In the genomic region with DNA sequence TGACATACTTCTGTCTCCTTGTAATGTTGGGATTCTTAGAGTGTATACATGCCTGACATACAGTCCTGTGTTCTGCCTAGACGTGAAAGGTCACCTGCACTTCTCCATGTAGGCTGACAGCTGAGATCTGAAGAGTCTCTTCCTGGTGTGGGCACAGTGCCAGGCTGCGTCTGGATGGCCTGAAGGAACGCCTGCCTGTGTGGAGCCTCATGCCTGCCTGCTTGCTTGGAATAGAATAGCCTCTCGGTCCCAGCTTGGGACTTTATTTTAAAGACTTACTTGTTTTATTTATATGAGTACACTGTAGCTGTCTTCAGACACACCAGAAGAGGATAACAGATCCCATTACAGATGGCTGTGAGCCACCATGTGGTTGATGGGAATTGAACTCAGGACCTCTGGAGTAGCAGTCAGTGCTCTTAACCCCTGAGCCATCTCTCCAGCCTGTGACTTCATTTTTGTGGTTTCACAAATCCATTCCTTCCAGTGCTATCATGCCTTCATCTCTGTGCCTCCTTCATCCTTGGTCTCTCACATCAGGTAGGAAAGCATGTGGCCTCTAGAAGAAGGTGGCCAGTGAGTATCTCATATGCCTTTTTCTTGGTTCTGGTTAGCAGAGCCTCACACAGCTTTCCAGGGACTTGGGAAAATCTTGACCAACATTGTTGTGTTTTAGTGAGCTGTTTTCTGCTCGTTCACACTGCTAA, we compare ENCODE assay signal across 8 mouse cellular contexts. TPM values are rescaled to one million over a fixed set of nuclear protein-coding genes. Genes with fewer than 3 reads are reported as not detected.
DNase-seq lines count a peak whose midpoint lies in the region; ATAC-seq lines count a peak whose summit lies in the region.

No protein-coding gene starts in this region.

- peak; percentile 58 to 64 for DNase-seq in heart, adult 18-20 months
- DNase-seq in heart, adult 9 months (ENCODE audit: low spot score in 2 of 2): no peak
- peak; percentile 55 for DNase-seq in urinary bladder, postnatal 14 days (ENCODE audit: low spot score)
- DNase-seq in urinary bladder, adult 18-20 months (ENCODE audit: low spot score in 2 of 2): no peak
- peak; percentile 54 to 58 for DNase-seq in heart, postnatal 14 days
- DNase-seq in skeletal muscle tissue, adult 2 months (ENCODE audit: low read depth, low spot score): peak; percentile 75
- DNase-seq in thymus, postnatal 10 days (ENCODE audit: low spot score in 2 of 2): no peak

- no peak for ATAC-seq in erythroid progenitor cell, adult 5-6 weeks (replicated peaks; ENCODE audit: low FRiP score, poor library complexity, severe bottlenecking)

- intact Hi-C loops in heart, postnatal 14 days (cut with DNase I): no loop called here

RNA-seq across cellular contexts. Expression of gene Ptpn1, which starts 26.4 kb away (rescaled TPM):
- 10 to 100 TPM; 16.4 to 19.8 TPM for total RNA-seq in heart, adult 18-20 months (2021)
- 10 to 100 TPM; 24.0 to 27.8 TPM for total RNA-seq in heart, postnatal 14 days (2021)
- 5.0 and 6.1 TPM in 2 replicates for total RNA-seq in erythroid progenitor cell, adult 5-6 weeks (2015; ENCODE audit: low replicate concordance)
- total RNA-seq in erythroid progenitor cell, adult 5-6 weeks (2017; ENCODE audit: low replicate concordance): 4.3 and 13.9 TPM in 2 replicates

RNA-seq across cellular contexts. Expression of gene Ripor3, which starts 52.2 kb away (rescaled TPM):
- total RNA-seq in heart, adult 18-20 months (2021): under 1 TPM; 0.35 to 0.67 TPM
- 1 to 10 TPM in 1 of 2 experiments, under 1 TPM in 1; 0.93 to 1.1 TPM for total RNA-seq in heart, postnatal 14 days (2021)
- total RNA-seq in erythroid progenitor cell, adult 5-6 weeks (2015; ENCODE audit: low replicate concordance): not detected in 2 replicates
- 0.45 TPM in 1 of 2 replicates, not detected in the other for total RNA-seq in erythroid progenitor cell, adult 5-6 weeks (2017; ENCODE audit: low replicate concordance)

Comparison
In these comparisons a context has a peak if more than half of its experiments do, and no peak if none do; other contexts are left out.
1. DNase-seq: peak in heart, adult 18-20 months (2 of 2), urinary bladder, postnatal 14 days (single experiment), heart, postnatal 14 days (2 of 2) and skeletal muscle tissue, adult 2 months (single experiment); none in heart, adult 9 months (0 of 2), urinary bladder, adult 18-20 months (0 of 2) and thymus, postnatal 10 days (0 of 2).